8 mouse cellular contexts compared by ENCODE assay signal in genomic region chr8:110997547-110998531, GRCm38 (mm10). TPM values are rescaled to one million over a fixed set of nuclear protein-coding genes. Genes with fewer than 3 reads are reported as not detected.
DNase-seq lines count a peak whose midpoint lies in the region; ATAC-seq and TF ChIP-seq lines count a peak whose summit lies in the region.

Gene Ddx19a, minus strand, starts transcription at chr8:110997800.

- no peaks in the 10 kb centered on the region for H3K27me3 ChIP-seq in forebrain, embryonic 16.5 days (replicated peaks; ENCODE audit: control insufficient read depth, insufficient read depth, low read length)
- no peaks in the 10 kb centered on the region for H3K27me3 ChIP-seq in lung, embryonic 14.5 days (ENCODE audit: insufficient read depth, low read length)
- H3K27me3 ChIP-seq in thymus, adult 2 months (ENCODE audit: control insufficient read depth, insufficient read depth, low read length) = no peaks in the 10 kb centered on the region

- H3K36me3 ChIP-seq in ES-E14 (ENCODE audit: control insufficient read depth, insufficient read depth, low read length, poor library complexity, severe bottlenecking) = peaks cover 3% of the 10 kb centered on the region
- no peaks in the 10 kb centered on the region; the same call in 1 of the 2 replicates for H3K36me3 ChIP-seq in forebrain, embryonic 16.5 days (ENCODE audit: control insufficient read depth, insufficient read depth)
- peaks cover 8% of the 10 kb centered on the region; the same call in 1 of the 2 replicates for H3K36me3 ChIP-seq in lung, embryonic 14.5 days (ENCODE audit: insufficient read depth)
- H3K36me3 ChIP-seq in thymus, adult 2 months (ENCODE audit: control insufficient read depth, insufficient read depth, low read length) = no peaks in the 10 kb centered on the region

- intact Hi-C loops in heart, postnatal 36 days (cut with DNase I) = loop anchor here (2.0 to 5.0 kb wide), 2 partner anchors 29 to 81 kb away; partner anchors contain the start of gene St3gal2

- DNase-seq in ES-E14 (ENCODE audit: low read depth, low spot score) = peak; percentile 75
- DNase-seq in cerebellum, adult 11-12 months = peak; percentile 86
- DNase-seq in heart, postnatal 36 days = peak; percentile 87 to 88
- peak; percentile 86 to 90 for DNase-seq in layer of hippocampus, adult 2 months (ENCODE audit: low spot score in 2 of 2)
- DNase-seq in lung, embryonic 14.5 days = peak; percentile 95
- peak; percentile 86 for DNase-seq in thymus, adult 2 months

- peak within 1 kb of the TSS; percentile 90 for H3K9ac ChIP-seq in ES-E14 (ENCODE audit: insufficient read depth, low read depth, low read length, poor library complexity, severe bottlenecking)
- peak within 1 kb of the TSS; percentile 78 for H3K9ac ChIP-seq in forebrain, embryonic 16.5 days (replicated peaks; ENCODE audit: low read depth, low read length)
- peak within 1 kb of the TSS; percentile 75 for H3K9ac ChIP-seq in lung, embryonic 14.5 days

- in situ Hi-C loops in ES-E14 (cut with MboI; ENCODE audit: low sequenced_read_pairs in 2 of 2, unreplicated experiment in 2 of 2) = no loop called here

- H3K4me3 ChIP-seq in ES-E14 (ENCODE audit: insufficient read depth in 1 of 2, low read depth in 1 of 2, low read length in 2 of 2, poor library complexity in 1 of 2, severe bottlenecking in 1 of 2) = peak within 1 kb of the TSS; percentile 92 to 95
- peak within 1 kb of the TSS; percentile 75 for H3K4me3 ChIP-seq in forebrain, embryonic 16.5 days (replicated peaks; ENCODE audit: low read length)
- H3K4me3 ChIP-seq in layer of hippocampus, adult 2 months = peak within 1 kb of the TSS; percentile 87
- H3K4me3 ChIP-seq in lung, embryonic 14.5 days (ENCODE audit: low read depth, low read length) = peak within 1 kb of the TSS; percentile 82
- peak within 1 kb of the TSS; percentile 92 for H3K4me3 ChIP-seq in olfactory bulb, adult 2 months (ENCODE audit: insufficient read depth, low read depth, low read length)
- peak within 1 kb of the TSS; percentile 99 for H3K4me3 ChIP-seq in thymus, adult 2 months (ENCODE audit: control insufficient read depth, insufficient read depth, low read length)

- peak; percentile 99 for ATAC-seq in forebrain, embryonic 16.5 days
- ATAC-seq in lung, embryonic 14.5 days (ENCODE audit: insufficient read depth) = peak; percentile 96

- peak; percentile 74 for TF ChIP-seq POLR2A in olfactory bulb, adult 2 months (IDR thresholded peaks at IDR 0.05; ENCODE audit: insufficient read depth, low read depth, low read length)
- peak; percentile 71; the same call in 1 of the 2 replicates for TF ChIP-seq POLR2A in thymus, adult 2 months (IDR thresholded peaks at IDR 0.05; ENCODE audit: control insufficient read depth, extremely low read depth, insufficient read depth, low read length, poor library complexity)

- no peak within 1 kb of the TSS for H3K27ac ChIP-seq in ES-E14 (ENCODE audit: insufficient read depth, low read depth, low read length, poor library complexity, severe bottlenecking)
- peak within 1 kb of the TSS; percentile 64 for H3K27ac ChIP-seq in forebrain, embryonic 16.5 days (ENCODE audit: low read length)
- peak within 1 kb of the TSS; percentile 89 for H3K27ac ChIP-seq in layer of hippocampus, adult 2 months
- H3K27ac ChIP-seq in lung, embryonic 14.5 days (ENCODE audit: low read depth) = peak within 1 kb of the TSS; percentile 82
- peak within 1 kb of the TSS; percentile 62; the same call in 1 of the 2 replicates for H3K27ac ChIP-seq in olfactory bulb, adult 2 months (ENCODE audit: insufficient read depth, low read depth, low read length)
- peak within 1 kb of the TSS; percentile 72 for H3K27ac ChIP-seq in thymus, adult 2 months (ENCODE audit: control insufficient read depth, insufficient read depth, low read length)

- H3K4me2 ChIP-seq in forebrain, embryonic 16.5 days (ENCODE audit: low read length) = peak within 1 kb of the TSS; percentile 91
- H3K4me2 ChIP-seq in lung, embryonic 14.5 days = peak within 1 kb of the TSS; percentile 62

- 4% methylated on average over 58 of the region's 58 CpGs for WGBS in forebrain, embryonic 16.5 days
- WGBS in lung, embryonic 14.5 days = 4% methylated on average over 58 of the region's 58 CpGs
- WGBS in olfactory bulb, adult 2 months = 2% methylated on average over 58 of the region's 58 CpGs
- 3% methylated on average over 58 of the region's 58 CpGs for WGBS in thymus, adult 2 months

- H3K9me3 ChIP-seq in ES-E14 (ENCODE audit: control insufficient read depth, insufficient read depth, low read depth, low read length) = no peaks in the 10 kb centered on the region
- no peaks in the 10 kb centered on the region for H3K9me3 ChIP-seq in forebrain, embryonic 16.5 days (ENCODE audit: control insufficient read depth, low read length)
- H3K9me3 ChIP-seq in lung, embryonic 14.5 days (ENCODE audit: low read depth, low read length) = no peaks in the 10 kb centered on the region

- TF ChIP-seq CTCF in layer of hippocampus, adult 2 months (conservative IDR thresholded peaks at IDR 0.05) = peak; percentile 79
- TF ChIP-seq CTCF in lung, embryonic 14.5 days (IDR thresholded peaks at IDR 0.05; ENCODE audit: low read depth) = peak; percentile 48
- TF ChIP-seq CTCF in olfactory bulb, adult 2 months (IDR thresholded peaks at IDR 0.05; ENCODE audit: insufficient read depth, low read depth, low read length) = no peak
- no peak for TF ChIP-seq CTCF in thymus, adult 2 months (IDR thresholded peaks at IDR 0.05; ENCODE audit: borderline replicate concordance, control insufficient read depth, extremely low read depth, insufficient read depth, low read length, poor library complexity)

- no peaks in the 10 kb centered on the region for H3K4me1 ChIP-seq in ES-E14 (ENCODE audit: control insufficient read depth in 2 of 2, insufficient read depth in 2 of 2, low read length in 2 of 2, poor library complexity in 1 of 2)
- peaks cover 13% of the 10 kb centered on the region for H3K4me1 ChIP-seq in forebrain, embryonic 16.5 days (replicated peaks; ENCODE audit: control insufficient read depth, insufficient read depth, low read length)
- H3K4me1 ChIP-seq in lung, embryonic 14.5 days (ENCODE audit: insufficient read depth) = no peaks in the 10 kb centered on the region
- peaks cover 2% of the 10 kb centered on the region; the same call in 1 of the 2 replicates for H3K4me1 ChIP-seq in olfactory bulb, adult 2 months (ENCODE audit: control insufficient read depth, insufficient read depth, low read length)
- peaks cover 6% of the 10 kb centered on the region for H3K4me1 ChIP-seq in thymus, adult 2 months (replicated peaks; ENCODE audit: control insufficient read depth, insufficient read depth, low read length)

TF ChIP-seq in ES-E14, 5 proteins besides CTCF, POLR2A, EP300 and RAD21:
- TF ChIP-seq CHD2 (IDR thresholded peaks at IDR 0.05; ENCODE audit: low read depth, low read length) (no peak), HCFC1 (IDR thresholded peaks at IDR 0.05; ENCODE audit: borderline replicate concordance, insufficient read depth, low read length) (peak; percentile 78), ZNF384 (IDR thresholded peaks at IDR 0.05; ENCODE audit: low read depth, low read length) (0 out of 2 replicates have a peak, but pooled peaks have one; percentile 48)
TF ChIP-seq in ES-E14: peak in this region for 2.

RNA-seq across cellular contexts. Expression of gene Ddx19a, which starts in this region (rescaled TPM):
- 32.6 and 35.5 TPM in 2 replicates for total RNA-seq in ES-E14 (2012; rRNA removed)
- 11.7 and 11.9 TPM in 2 replicates for polyA plus RNA-seq in forebrain, embryonic 16.5 days (2015; fragmentation: Nextera tagmentation; extraction: Ambion mirVana)
- total RNA-seq in heart, postnatal 36 days (2021) = 10 to 100 TPM; 34.2 to 35.4 TPM
- 10 to 100 TPM; 29.8 to 32.8 TPM for total RNA-seq in layer of hippocampus, adult 2 months (2021)
- 19.1 and 21.0 TPM in 2 replicates for polyA plus RNA-seq in lung, embryonic 14.5 days (2014; fragmentation: Nextera tagmentation; extraction: Ambion mirVana)
- polyA plus RNA-seq in olfactory bulb, adult 2 months (2012; ENCODE audit: insufficient read depth, insufficient read length, low replicate concordance, missing spikeins) = not detected in 2 replicates
- polyA plus RNA-seq in thymus, adult 2 months (2012; rRNA removed) = 48.4 and 51.2 TPM in 2 replicates

Comparison
In these comparisons a context has a peak if more than half of its experiments do, and no peak if none do; other contexts are left out.
1. CTCF ChIP-seq: peak in layer of hippocampus, adult 2 months (single experiment) and lung, embryonic 14.5 days (single experiment); none in olfactory bulb, adult 2 months (single experiment) and thymus, adult 2 months (single experiment).
2. Peak in every context shown above with its lines, with median percentiles within 50 percentile points of each other: DNase-seq, H3K4me3 ChIP-seq and H3K9ac ChIP-seq.